Mouse (Mus musculus): ENCODE data around the gene Phactr2. TPM values are rescaled to one million over a fixed set of nuclear protein-coding genes. Genes with fewer than 3 reads are reported as not detected.

Gene Phactr2
- polyA plus RNA-seq, 1 experiment = 6.6 TPM

DNA sequence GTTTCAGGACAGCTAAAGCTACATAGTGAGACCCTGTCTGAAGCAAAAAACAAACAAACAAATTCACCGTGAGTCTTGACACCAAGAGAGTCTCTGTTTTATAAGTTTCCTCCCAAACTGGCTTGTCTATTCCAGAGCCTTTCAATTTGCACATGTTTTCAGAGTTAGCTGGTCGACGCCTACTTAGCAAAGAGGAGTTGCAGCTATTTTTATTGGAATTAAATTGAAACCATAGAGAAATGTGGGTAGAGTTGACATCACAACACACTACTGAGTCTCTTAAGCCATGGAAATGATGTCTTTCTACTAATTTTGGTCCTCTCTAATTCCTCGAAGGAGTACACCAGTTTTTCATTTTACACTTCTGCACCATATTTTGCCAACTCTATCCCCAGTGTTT is 313.3 kb downstream of the Phactr2 start:
- H3K9me3 ChIP-seq (replicated peaks; ENCODE audit: control insufficient read depth, insufficient read depth, low read length, poor library complexity, severe bottlenecking) = no peaks in the 10 kb centered on the region

More for the DNA sequence above, 313.3 kb downstream of the Phactr2 start:
- Histone ChIP-seq H3K4me3 (ENCODE audit: low read depth, low read length) (no peak overlapping the region), H3K9ac (ENCODE audit: low read depth, poor library complexity, severe bottlenecking) (no peak overlapping the region), H3K4me1 (ENCODE audit: control insufficient read depth, insufficient read depth, low read length) (no peaks in the 10 kb centered on the region), H3K27me3 (ENCODE audit: control insufficient read depth, insufficient read depth, low read length, poor library complexity, severe bottlenecking) (no peaks in the 10 kb centered on the region), H3K27ac (ENCODE audit: insufficient read depth, low read length) (no peak overlapping the region), H3K36me3 (ENCODE audit: control insufficient read depth, insufficient read depth, low read length, poor library complexity, severe bottlenecking) (no peaks in the 10 kb centered on the region)
- no peak for TF ChIP-seq CTCF (IDR thresholded peaks at IDR 0.05; ENCODE audit: low read depth, low read length)
- TF ChIP-seq EP300 (IDR thresholded peaks at IDR 0.05; ENCODE audit: insufficient read depth, low read depth, low read length) = no peak
- no peak for TF ChIP-seq POLR2A (IDR thresholded peaks at IDR 0.05; ENCODE audit: insufficient read depth, low read length)

Other genes with a start within 250 kb of the Phactr2 start
- gene Fuca2, start 25.1 kb upstream of the Phactr2 start, polyA plus RNA-seq (2011; ENCODE audit: insufficient read depth, insufficient read length, low read depth, missing spikeins) = 27.2 and 31.9 TPM in 2 replicates
- gene Adat2, start 78.5 kb upstream of the Phactr2 start, polyA plus RNA-seq (2011; ENCODE audit: insufficient read depth, insufficient read length, low read depth, missing spikeins) = 11.0 and 13.4 TPM in 2 replicates
- gene Pex3, start 78.7 kb upstream of the Phactr2 start, polyA plus RNA-seq (2011; ENCODE audit: insufficient read depth, insufficient read length, low read depth, missing spikeins) = 18.2 and 19.0 TPM in 2 replicates

Data from ES-Bruce4 (cell line).